Mouse (Mus musculus): ENCODE measurements around the gene Tk1. TPM values are rescaled to one million over a fixed set of nuclear protein-coding genes. Genes with fewer than 3 reads are reported as not detected.

Gene Tk1
- polyA plus RNA-seq, 1 experiment from 2014 or later, result 150 TPM

- Histone ChIP-seq H3K36me3 (0 out of 2 replicates have a peak, but pooled peaks cover 4% of the 10 kb centered on the region), H3K9ac (0 out of 2 replicates have a peak overlapping the region, but pooled peaks have one; percentile 23), H3K27ac (peak overlapping the region; percentile 87), H3K4me2 (peak overlapping the region; percentile 96; the same call in 1 of the 2 replicates), H3K27me3 (no peaks in the 10 kb centered on the region), H3K9me3 (replicated peaks) (no peaks in the 10 kb centered on the region), H3K4me1 (replicated peaks) (peaks cover 91% of the 10 kb centered on the region), H3K4me3 (replicated peaks) (no peak overlapping the region)
- 54% methylated on average over 2 of the region's 2 CpGs for WGBS (ENCODE audit: insufficient replicate concordance)
- DNase-seq (no peak), ATAC-seq (ENCODE audit: low read depth) (no peak)
These were observed 3.9 kb upstream of the Tk1 start for GRCm38 (mm10) chr11:117829671-117830215.

GRCm38 (mm10) chr11:117828888-117829604 is 3.2 kb upstream of the Tk1 start:
- DNase-seq (peak; percentile 59), ATAC-seq (ENCODE audit: low read depth) (peak; percentile 56)
- Histone ChIP-seq H3K9ac (peak overlapping the region; percentile 97; the same call in 1 of the 2 replicates), H3K4me3 (replicated peaks) (no peak overlapping the region), H3K4me2 (peak overlapping the region; percentile 96), H3K36me3 (peaks cover 7% of the 10 kb centered on the region), H3K9me3 (replicated peaks) (no peaks in the 10 kb centered on the region), H3K4me1 (replicated peaks) (peaks cover 90% of the 10 kb centered on the region), H3K27ac (peak overlapping the region; percentile 87), H3K27me3 (no peaks in the 10 kb centered on the region)
- 8% methylated on average over 9 of the region's 9 CpGs for WGBS (ENCODE audit: insufficient replicate concordance)

GRCm38 (mm10) chr11:117828149-117828887 is 2.4 kb upstream of the Tk1 start:
- no peak overlapping the region for H3K4me3 ChIP-seq (replicated peaks)
- peak overlapping the region; percentile 97 for H3K9ac ChIP-seq
- 52% methylated on average over 18 of the region's 18 CpGs for WGBS (ENCODE audit: insufficient replicate concordance)

GRCm38 (mm10) chr11:117827386-117827785 is 1.5 kb upstream of the Tk1 start:
- Histone ChIP-seq H3K4me1 (replicated peaks) (peaks cover 91% of the 10 kb centered on the region), H3K36me3 (peaks cover 20% of the 10 kb centered on the region), H3K27ac (peak overlapping the region; percentile 44), H3K27me3 (no peaks in the 10 kb centered on the region), H3K4me3 (replicated peaks) (no peak overlapping the region), H3K9ac (peak overlapping the region; percentile 97), H3K4me2 (peak overlapping the region; percentile 96), H3K9me3 (replicated peaks) (no peaks in the 10 kb centered on the region)
- no peak for DNase-seq
- ATAC-seq (ENCODE audit: low read depth), result no peak
- WGBS (ENCODE audit: insufficient replicate concordance), result 64% methylated on average over 3 of the region's 3 CpGs

More at GRCm38 (mm10) chr11:117828149-117828887, 2.4 kb upstream of the Tk1 start:
- peaks cover 91% of the 10 kb centered on the region for H3K4me1 ChIP-seq (replicated peaks)
- H3K9me3 ChIP-seq (replicated peaks), result no peaks in the 10 kb centered on the region
- ATAC-seq (ENCODE audit: low read depth), result no peak
- H3K4me2 ChIP-seq, result peak overlapping the region; percentile 96
- H3K36me3 ChIP-seq, result peaks cover 14% of the 10 kb centered on the region
- H3K27ac ChIP-seq, result peak overlapping the region; percentile 87
- DNase-seq, result no peak
- H3K27me3 ChIP-seq, result no peaks in the 10 kb centered on the region

- no peaks in the 10 kb centered on the region for H3K9me3 ChIP-seq (replicated peaks)
- 70% methylated on average over 8 of the region's 8 CpGs for WGBS (ENCODE audit: insufficient replicate concordance)
- ATAC-seq (ENCODE audit: low read depth) (no peak), DNase-seq (no peak)
- H3K4me3 ChIP-seq (replicated peaks), result peak overlapping the region; percentile 86
- no peaks in the 10 kb centered on the region for H3K27me3 ChIP-seq
- H3K4me1 ChIP-seq (replicated peaks), result peaks cover 91% of the 10 kb centered on the region
- H3K27ac ChIP-seq, result peak overlapping the region; percentile 44
- peak overlapping the region; percentile 96 for H3K4me2 ChIP-seq
- peaks cover 25% of the 10 kb centered on the region for H3K36me3 ChIP-seq
- peak overlapping the region; percentile 97; the same call in 1 of the 2 replicates for H3K9ac ChIP-seq
These were observed 1.0 kb upstream of the Tk1 start for GRCm38 (mm10) chr11:117826916-117827315.

- Histone ChIP-seq H3K9ac (peak overlapping the region; percentile 97), H3K4me3 (replicated peaks) (peak overlapping the region; percentile 86), H3K27ac (peak overlapping the region; percentile 95), H3K9me3 (replicated peaks) (no peaks in the 10 kb centered on the region), H3K36me3 (peaks cover 32% of the 10 kb centered on the region), H3K4me1 (replicated peaks) (peaks cover 91% of the 10 kb centered on the region), H3K4me2 (peak overlapping the region; percentile 96), H3K27me3 (no peaks in the 10 kb centered on the region)
- WGBS (ENCODE audit: insufficient replicate concordance), result 34% methylated on average over 5 of the region's 5 CpGs
- no peak for ATAC-seq (ENCODE audit: low read depth)
- no peak for DNase-seq
These were observed 272 bp upstream of the Tk1 start for GRCm38 (mm10) chr11:117826164-117826563.

GRCm38 (mm10) chr11:117824060-117824969 is 1.6 kb downstream of the Tk1 start:
- ATAC-seq (ENCODE audit: low read depth) (peak; percentile 57), DNase-seq (peak; percentile 75)
- H3K27me3 ChIP-seq, result no peaks in the 10 kb centered on the region
- H3K4me2 ChIP-seq, result peak overlapping the region; percentile 96
- H3K9ac ChIP-seq, result peak overlapping the region; percentile 97
- H3K27ac ChIP-seq, result peak overlapping the region; percentile 95
- peak overlapping the region; percentile 86 for H3K4me3 ChIP-seq (replicated peaks)
- peaks cover 51% of the 10 kb centered on the region for H3K36me3 ChIP-seq
- 15% methylated on average over 23 of the region's 23 CpGs for WGBS (ENCODE audit: insufficient replicate concordance)
- peaks cover 89% of the 10 kb centered on the region for H3K4me1 ChIP-seq (replicated peaks)
- no peaks in the 10 kb centered on the region for H3K9me3 ChIP-seq (replicated peaks)

- H3K4me1 ChIP-seq (replicated peaks), result peaks cover 85% of the 10 kb centered on the region
- peak overlapping the region; percentile 96 for H3K4me2 ChIP-seq
- H3K9me3 ChIP-seq (replicated peaks), result no peaks in the 10 kb centered on the region
- H3K9ac ChIP-seq, result peak overlapping the region; percentile 97
- 85% methylated on average over 6 of the region's 6 CpGs for WGBS (ENCODE audit: insufficient replicate concordance)
- H3K36me3 ChIP-seq, result peaks cover 60% of the 10 kb centered on the region
- DNase-seq (no peak), ATAC-seq (ENCODE audit: low read depth) (no peak)
- peak overlapping the region; percentile 74; the same call in 1 of the 2 replicates for H3K27ac ChIP-seq
- H3K4me3 ChIP-seq (replicated peaks), result peak overlapping the region; percentile 86
- no peaks in the 10 kb centered on the region for H3K27me3 ChIP-seq
These were observed 2.5 kb downstream of the Tk1 start for GRCm38 (mm10) chr11:117823411-117823810.

GRCm38 (mm10) chr11:117822728-117823241 is 3.1 kb downstream of the Tk1 start:
- no peak for DNase-seq
- 87% methylated on average over 7 of the region's 7 CpGs for WGBS (ENCODE audit: insufficient replicate concordance)

GRCm38 (mm10) chr11:117821868-117822267 is 4.0 kb downstream of the Tk1 start:
- Histone ChIP-seq H3K36me3 (peaks cover 75% of the 10 kb centered on the region), H3K4me3 (replicated peaks) (no peak overlapping the region), H3K27me3 (no peaks in the 10 kb centered on the region), H3K9ac (no peak overlapping the region; the same call in 1 of the 2 replicates), H3K27ac (no peak overlapping the region), H3K9me3 (replicated peaks) (no peaks in the 10 kb centered on the region), H3K4me1 (replicated peaks) (peaks cover 82% of the 10 kb centered on the region), H3K4me2 (peak overlapping the region; percentile 13; the same call in 1 of the 2 replicates)
- 88% methylated on average over 9 of the region's 9 CpGs for WGBS (ENCODE audit: insufficient replicate concordance)
- no peak for DNase-seq
- ATAC-seq (ENCODE audit: low read depth), result no peak

More at GRCm38 (mm10) chr11:117822728-117823241, 3.1 kb downstream of the Tk1 start:
- no peak for ATAC-seq (ENCODE audit: low read depth)
- peak overlapping the region; percentile 18; the same call in 1 of the 2 replicates for H3K27ac ChIP-seq
- peak overlapping the region; percentile 86; the same call in 1 of the 2 replicates for H3K4me3 ChIP-seq (replicated peaks)
- H3K27me3 ChIP-seq, result no peaks in the 10 kb centered on the region
- no peaks in the 10 kb centered on the region for H3K9me3 ChIP-seq (replicated peaks)
- H3K4me2 ChIP-seq, result peak overlapping the region; percentile 96
- H3K4me1 ChIP-seq (replicated peaks), result peaks cover 84% of the 10 kb centered on the region
- peak overlapping the region; percentile 97; the same call in 1 of the 2 replicates for H3K9ac ChIP-seq
- peaks cover 66% of the 10 kb centered on the region for H3K36me3 ChIP-seq
